Mouse (Mus musculus) hindlimb bud, embryonic 11.5 days (tissue): Measurements from ENCODE around the gene Fam110c.
A peak's percentile ranks its signal among the peaks of the same experiment; 100 is the strongest.

Experiments
- DNase-seq: peaks from one replicate; pipeline ENCODE4 v3.0.0-alpha.2; 2012; ENCODE audit warnings: low read depth, low spot score; ENCODE audit errors: extremely low spot score

Fam110c gene

GRCm38 (mm10) chr12:31101190-31101589 is 27.5 kb downstream of the Fam110c start:
- no peak for DNase-seq

DNA sequence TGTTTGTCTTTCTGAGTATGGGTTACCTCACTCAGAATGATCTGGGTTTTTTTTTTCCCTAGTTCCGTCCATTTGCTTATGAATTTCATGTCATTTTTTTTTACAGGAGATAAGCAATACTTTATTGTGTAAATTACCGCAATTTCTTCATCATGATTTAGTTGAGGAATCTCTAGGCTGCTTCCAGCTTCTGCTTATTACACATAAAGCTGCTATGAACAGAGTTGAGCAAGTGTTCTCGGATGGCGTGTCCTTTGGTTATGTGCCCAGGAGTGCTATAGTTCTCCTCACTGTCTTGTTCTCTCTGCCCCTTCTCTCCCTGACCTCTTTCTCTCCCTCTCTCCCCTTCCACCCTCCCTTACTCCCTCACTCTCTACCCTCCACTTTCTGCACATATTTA is 28.2 kb downstream of the Fam110c start:
- no peak for DNase-seq

DNA sequence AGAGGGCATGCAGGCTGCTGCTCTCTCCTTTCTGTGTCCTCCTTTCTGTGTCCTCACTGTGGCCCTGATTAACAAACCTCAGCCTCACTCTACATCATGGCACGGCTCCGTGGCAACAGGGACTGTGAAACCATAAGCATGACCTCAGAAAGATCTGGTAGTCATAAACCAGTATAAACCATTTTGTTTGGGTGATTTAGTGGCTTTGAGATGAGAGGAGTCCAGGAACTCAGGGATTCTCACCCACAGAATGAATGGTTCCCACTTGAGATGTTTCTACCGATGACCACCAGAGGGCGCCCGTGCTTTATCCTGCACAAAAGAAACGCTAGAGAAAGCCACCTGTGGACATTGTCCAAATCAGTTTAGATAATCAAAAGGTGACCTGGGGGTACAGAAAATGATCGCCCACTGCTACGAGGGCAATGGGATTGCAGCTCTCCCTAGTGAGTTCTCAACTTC is 42.4 kb downstream of the Fam110c start:
- peak; percentile 30 for DNase-seq

- DNase-seq = no peak
Observed at GRCm38 (mm10) chr12:31120535-31120934, 46.9 kb downstream of the Fam110c start.

- no peak for DNase-seq
Observed at GRCm38 (mm10) chr12:31122892-31123622, 49.4 kb downstream of the Fam110c start.

GRCm38 (mm10) chr12:31126071-31126470 is 52.4 kb downstream of the Fam110c start:
- no peak for DNase-seq

- DNase-seq = no peak
Observed at GRCm38 (mm10) chr12:31129548-31129947, 55.9 kb downstream of the Fam110c start.
